Mouse (Mus musculus) kidney, postnatal 0 days (tissue): ENCODE measurements around the gene Olfr104-ps. TPM values are rescaled to one million over a fixed set of nuclear protein-coding genes. Genes with fewer than 3 reads are reported as not detected.

Experiments used
- ATAC-seq: fragments of 200-750 bp; cut with Nextera tagmentation; replicated peaks from 2 replicates; pipeline ENCODE4 v1.8.0; 2017; ENCODE audit warnings: low read depth, moderate number of reproducible peaks, moderate TSS enrichment, moderate library complexity; ENCODE audit not compliant: low FRiP score
- DNase-seq: peaks from one replicate; pipeline ENCODE4 v3.0.0-alpha.2; 2016; ENCODE audit warnings: low spot score
- H3K27ac ChIP-seq: fragments of 300-500 bp; sonication (generic); 2 replicates; pipeline ENCODE4 v1.5.1; 2014; ENCODE audit warnings: mild to moderate bottlenecking
- H3K27me3 ChIP-seq: fragments of 300-500 bp; sonication (generic); 2 replicates; pipeline ENCODE4 v1.6.1; 2014; ENCODE audit warnings: low read length, mixed read lengths; ENCODE audit not compliant: insufficient read depth
- H3K36me3 ChIP-seq: fragments of 300-500 bp; sonication (generic); 2 replicates; pipeline ENCODE4 v1.6.1; 2014; ENCODE audit warnings: low read length, mixed read lengths; ENCODE audit not compliant: insufficient read depth
- H3K4me1 ChIP-seq: fragments of 300-500 bp; sonication (generic); replicated peaks from 2 replicates; pipeline ENCODE4 v1.6.1; 2014; ENCODE audit warnings: antibody characterized with exemption, low read length, mixed read lengths; ENCODE audit not compliant: insufficient read depth
- H3K4me2 ChIP-seq: fragments of 300-500 bp; sonication (generic); 2 replicates; pipeline ENCODE4 v1.6.1; 2014; ENCODE audit warnings: mild to moderate bottlenecking, low read length, moderate library complexity, mixed read lengths
- H3K4me3 ChIP-seq: fragments of 300-500 bp; sonication (generic); replicated peaks from 2 replicates; pipeline ENCODE4 v1.5.1; 2014; ENCODE audit warnings: low read depth, low read length
- H3K9ac ChIP-seq: fragments of 300-500 bp; sonication (generic); 2 replicates; pipeline ENCODE4 v1.6.1; 2014; ENCODE audit warnings: low read depth, low read length
- H3K9me3 ChIP-seq: fragments of 300-500 bp; sonication (generic); replicated peaks from 2 replicates; pipeline ENCODE4 v1.6.1; 2016; ENCODE audit warnings: low read length, inconsistent platforms, mixed read lengths
- CTCF ChIP-seq: IDR thresholded peaks from 2 replicates; pipeline ENCODE4 v1.5.1; 2016; ENCODE audit warnings: antibody characterized with exemption, low read depth, mild to moderate bottlenecking, moderate library complexity
- polyA plus RNA-seq: library from polyadenylated mRNA; unstranded; fragments of >200 nt; fragmentation: Nextera tagmentation; extraction: Ambion mirVana; gene quantifications from 2 replicates; pipeline ENCODE4 v1.2.1, GENCODE M21; 2015

Gene Olfr104-ps
- polyA plus RNA-seq, 1 experiment from 2014 or later, result not detected

DNA sequence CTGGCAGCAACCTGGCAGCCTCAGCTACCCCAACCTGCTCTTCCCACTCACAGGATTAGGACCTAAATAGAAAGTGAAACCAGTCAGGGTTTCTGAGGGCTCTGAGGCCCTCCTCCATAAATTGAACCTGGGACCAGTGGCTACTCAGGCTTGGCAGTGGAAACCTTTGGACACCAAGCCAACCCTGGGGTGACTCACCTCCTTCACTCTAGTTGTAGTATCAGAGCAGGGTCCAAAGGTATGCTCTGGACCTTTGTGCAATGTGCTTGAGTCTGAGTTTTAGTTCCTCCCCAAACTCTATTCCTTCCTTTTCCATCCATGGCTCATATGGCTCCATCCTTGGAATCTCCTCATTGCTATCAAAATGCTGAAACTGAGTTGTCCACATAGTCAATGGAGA, 54.0 kb downstream of the Olfr104-ps start:
- TF ChIP-seq CTCF, result no peak
- DNase-seq, result no peak
- H3K36me3 ChIP-seq, result no peaks in the 10 kb centered on the region
- H3K27ac ChIP-seq, result no peak overlapping the region
- no peaks in the 10 kb centered on the region for H3K4me1 ChIP-seq
- H3K4me3 ChIP-seq, result no peak overlapping the region
- no peak overlapping the region for H3K4me2 ChIP-seq
- no peak for ATAC-seq
- H3K27me3 ChIP-seq, result no peaks in the 10 kb centered on the region
- no peaks in the 10 kb centered on the region for H3K9me3 ChIP-seq
- H3K9ac ChIP-seq, result no peak overlapping the region

Other genes starting within 250 kb of the Olfr104-ps start
- gene Olfr92, start 239.5 kb upstream of the Olfr104-ps start, polyA plus RNA-seq, result not detected in 2 replicates
- gene Olfr93, start 198.1 kb upstream of the Olfr104-ps start, polyA plus RNA-seq, result not detected in 2 replicates
- not detected in 2 replicates for gene Ubd, start 165.7 kb upstream of the Olfr104-ps start, polyA plus RNA-seq
- not detected in 2 replicates for gene Olfr94, start 158.6 kb upstream of the Olfr104-ps start, polyA plus RNA-seq
- not detected in 2 replicates for gene Olfr95, start 146.5 kb upstream of the Olfr104-ps start, polyA plus RNA-seq
- gene Olfr96, start 139.4 kb upstream of the Olfr104-ps start, polyA plus RNA-seq, result not detected in 2 replicates
- gene Olfr97, start 122.3 kb upstream of the Olfr104-ps start, polyA plus RNA-seq, result not detected in 2 replicates
- gene Olfr98, start 95.8 kb upstream of the Olfr104-ps start, polyA plus RNA-seq, result not detected in 2 replicates
- gene H2-M3, start 89.4 kb upstream of the Olfr104-ps start, polyA plus RNA-seq, result 2.3 and 2.8 TPM in 2 replicates
- not detected in 2 replicates for gene Olfr99, start 76.1 kb upstream of the Olfr104-ps start, polyA plus RNA-seq
- not detected in 2 replicates for gene Olfr101, start 55.3 kb upstream of the Olfr104-ps start, polyA plus RNA-seq
- not detected in 2 replicates for gene Olfr102, start 42.5 kb upstream of the Olfr104-ps start, polyA plus RNA-seq
- not detected in 2 replicates for gene Olfr103, start 19.9 kb upstream of the Olfr104-ps start, polyA plus RNA-seq
- gene Olfr105-ps, start 19.5 kb downstream of the Olfr104-ps start, polyA plus RNA-seq, result not detected in 2 replicates
- gene Olfr106-ps, start 30.8 kb downstream of the Olfr104-ps start, polyA plus RNA-seq, result not detected in 2 replicates
- not detected in 2 replicates for gene Olfr107, start 39.6 kb downstream of the Olfr104-ps start, polyA plus RNA-seq
- not detected in 2 replicates for gene Olfr108, start 85.9 kb downstream of the Olfr104-ps start, polyA plus RNA-seq
- not detected in 2 replicates for gene Olfr109, start 99.3 kb downstream of the Olfr104-ps start, polyA plus RNA-seq
- not detected in 2 replicates for gene H2-M2, start 124.0 kb downstream of the Olfr104-ps start, polyA plus RNA-seq
- not detected in 2 replicates for gene Olfr110, start 132.9 kb downstream of the Olfr104-ps start, polyA plus RNA-seq
- gene Olfr111, start 148.4 kb downstream of the Olfr104-ps start, polyA plus RNA-seq, result not detected in 2 replicates
- gene Olfr112, start 209.9 kb downstream of the Olfr104-ps start, polyA plus RNA-seq, result not detected in 2 replicates
- not detected in 2 replicates for gene Olfr113, start 218.1 kb downstream of the Olfr104-ps start, polyA plus RNA-seq
- gene Olfr114, start 233.2 kb downstream of the Olfr104-ps start, polyA plus RNA-seq, result not detected in 2 replicates